Mouse (Mus musculus): ENCODE data around the gene Akap5.

DNA sequence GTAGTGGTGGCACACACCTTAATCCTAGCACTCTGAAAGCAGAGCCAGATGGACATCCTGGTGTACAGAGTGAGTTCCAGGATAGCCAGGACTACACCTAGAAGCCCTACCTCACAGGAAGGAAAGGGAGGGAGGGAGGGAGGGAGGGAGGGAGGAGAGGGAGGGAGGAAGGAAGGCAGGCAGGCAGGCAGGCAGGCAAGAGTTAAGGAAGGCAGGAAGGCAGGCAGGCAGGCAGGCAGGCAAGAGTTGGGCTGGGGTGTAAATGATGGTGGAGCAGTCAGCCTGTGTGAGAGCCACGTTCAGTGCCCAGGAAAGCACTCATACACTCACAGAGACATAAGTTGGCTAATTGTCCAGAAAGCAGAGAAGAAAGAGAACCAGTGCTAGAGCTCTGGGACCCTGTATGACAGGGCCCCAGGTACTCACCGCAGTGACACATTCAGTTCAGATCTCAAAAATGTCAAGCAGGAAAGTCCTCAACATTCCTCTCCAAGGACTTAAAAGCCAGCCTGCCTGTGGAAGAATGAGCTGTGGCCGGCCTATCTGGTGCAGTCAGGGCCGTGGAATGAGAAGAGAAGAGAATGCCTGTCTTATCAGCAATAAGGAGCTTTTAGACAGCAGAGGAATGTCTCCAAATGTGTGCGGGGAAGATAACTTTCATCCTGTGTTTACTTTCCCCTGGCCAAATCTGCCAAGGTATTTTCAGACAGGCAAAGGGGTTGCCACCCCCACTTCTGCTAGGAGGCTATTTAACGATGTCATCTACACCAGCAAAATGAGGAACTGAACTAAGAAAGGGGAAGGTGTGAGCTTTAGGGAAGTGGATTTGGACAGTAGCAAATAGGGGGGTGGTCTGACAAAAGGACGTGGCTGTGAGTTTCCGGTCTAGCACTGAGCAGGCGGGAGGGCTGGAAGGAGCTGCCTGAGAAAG is 6.1 kb upstream of the Akap5 start:
- TF ChIP-seq CTCF (IDR thresholded peaks at IDR 0.05; ENCODE audit: control insufficient read depth, insufficient read depth, low read length) (no peak), POLR2A (IDR thresholded peaks at IDR 0.05; ENCODE audit: borderline replicate concordance, control insufficient read depth, low read depth, low read length) (no peak)

Data from bone marrow, adult 2 months (tissue).